Mouse (Mus musculus): ENCODE results near the gene Cfap299.
A peak's percentile ranks its signal among the peaks of the same experiment; 100 is the strongest.

- peak; percentile 65 for TF ChIP-seq CTCF (conservative IDR thresholded peaks at IDR 0.05; ENCODE audit: low read length)
- no peak for TF ChIP-seq POU5F1 (IDR thresholded peaks at IDR 0.05; ENCODE audit: borderline replicate concordance, low read length)
These were observed 377.5 kb downstream of the Cfap299 start for GRCm38 (mm10) chr5:98706597-98706996.
